Mouse (Mus musculus): ENCODE results near the gene Itgb5. TPM values are rescaled to one million over a fixed set of nuclear protein-coding genes. Genes with fewer than 3 reads are reported as not detected.

Itgb5 gene
- total RNA-seq, 2 experiments from 2014 or later, result 35.6 to 37.1 TPM

Other genes with a start within 250 kb of the Itgb5 start
- 10 to 100 TPM; 28.8 to 36.7 TPM for gene Heg1, start 145.3 kb upstream of the Itgb5 start, total RNA-seq (2021)
- gene Muc13, start 35.6 kb upstream of the Itgb5 start, total RNA-seq (2021), result under 1 TPM in 1 of 2 experiments, not detected in 1; 0.10 TPM
- 10 to 100 TPM; 12.2 to 15.1 TPM for gene Umps, start 137.4 kb downstream of the Itgb5 start, total RNA-seq (2021)